Comparison of ENCODE assay signal across 8 mouse cellular contexts in the genomic region with DNA sequence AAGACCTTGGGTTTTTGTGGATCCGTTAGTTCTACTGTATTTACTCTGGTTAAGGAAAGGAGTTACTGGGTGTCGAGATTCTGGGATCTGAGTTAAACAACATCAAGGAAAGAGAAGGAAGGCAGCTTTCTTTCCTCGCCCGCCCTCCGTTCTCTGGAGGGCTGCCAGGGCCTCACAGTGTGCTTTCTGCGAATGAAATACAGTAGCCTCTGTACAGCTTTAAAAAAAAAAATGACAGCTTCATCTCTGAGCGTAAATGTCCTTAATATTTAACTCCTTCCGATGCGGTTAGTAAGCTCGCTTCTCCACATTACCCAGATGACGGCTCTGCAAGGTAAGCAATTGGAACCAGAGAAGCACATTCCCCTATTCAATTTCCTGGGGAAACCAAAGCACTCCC. TPM values are rescaled to one million over a fixed set of nuclear protein-coding genes. Genes with fewer than 3 reads are reported as not detected.
DNase-seq lines count a peak whose midpoint lies in the region; ATAC-seq and TF ChIP-seq lines count a peak whose summit lies in the region.

No protein-coding gene starts in this region.

- no peak overlapping the region for H3K9ac ChIP-seq in lung, embryonic 16.5 days (ENCODE audit: low read length)
- H3K9ac ChIP-seq in midbrain, postnatal 0 days (replicated peaks; ENCODE audit: low read length, poor library complexity, severe bottlenecking) = no peak overlapping the region

- peak overlapping the region; percentile 8 for H3K4me2 ChIP-seq in lung, embryonic 16.5 days (ENCODE audit: low read depth, low read length)
- peak overlapping the region; percentile 25 for H3K4me2 ChIP-seq in midbrain, postnatal 0 days (ENCODE audit: low read depth, low read length, poor library complexity, severe bottlenecking)

- TF ChIP-seq POLR2A in cerebellum, adult 2 months (IDR thresholded peaks at IDR 0.05; ENCODE audit: borderline replicate concordance, insufficient read depth, low read length) = no peak

- WGBS in cerebellum, adult 2 months = 27% methylated on average over 11 of the region's 11 CpGs
- 28% methylated on average over 11 of the region's 11 CpGs for WGBS in lung, embryonic 16.5 days
- WGBS in midbrain, postnatal 0 days = 27% methylated on average over 11 of the region's 11 CpGs

- H3K27ac ChIP-seq in cerebellum, adult 2 months (ENCODE audit: insufficient read depth, low read length) = no peak overlapping the region
- no peak overlapping the region for H3K27ac ChIP-seq in lung, embryonic 16.5 days (ENCODE audit: low read length)
- H3K27ac ChIP-seq in midbrain, postnatal 0 days (ENCODE audit: low read depth, low read length) = peak overlapping the region; percentile 39; the same call in 1 of the 2 replicates

- TF ChIP-seq CTCF in cerebellum, adult 2 months (IDR thresholded peaks at IDR 0.05; ENCODE audit: borderline replicate concordance, insufficient read depth, low read depth, low read length) = no peak
- no peak for TF ChIP-seq CTCF in midbrain, postnatal 0 days (IDR thresholded peaks at IDR 0.05)

- no peaks in the 10 kb centered on the region for H3K9me3 ChIP-seq in lung, embryonic 16.5 days (ENCODE audit: control insufficient read depth, low read length)
- H3K9me3 ChIP-seq in midbrain, postnatal 0 days (ENCODE audit: low read length) = no peaks in the 10 kb centered on the region

- peak; percentile 52 to 56 for DNase-seq in cerebellum, adult 2 months
- no peak for DNase-seq in cerebellum, adult 8-10 months
- no peak for DNase-seq in lung, postnatal 14 days
- DNase-seq in kidney, adult 8-10 months = peak; percentile 69 to 76
- DNase-seq in midbrain, postnatal 0 days (ENCODE audit: low spot score) = peak; percentile 30
- DNase-seq in spleen, adult 12 weeks (ENCODE audit: low spot score) = no peak
- DNase-seq in urinary bladder, adult 2 months (ENCODE audit: low spot score) = no peak

- no peak for ATAC-seq in lung, embryonic 16.5 days (ENCODE audit: low read depth)
- ATAC-seq in midbrain, postnatal 0 days (ENCODE audit: low FRiP score) = no peak

- no peak overlapping the region for H3K4me3 ChIP-seq in cerebellum, adult 2 months (replicated peaks; ENCODE audit: insufficient read depth, low read depth, low read length)
- H3K4me3 ChIP-seq in lung, embryonic 16.5 days (ENCODE audit: low read length) = no peak overlapping the region
- H3K4me3 ChIP-seq in midbrain, postnatal 0 days (ENCODE audit: low read depth, low read length) = no peak overlapping the region

- H3K27me3 ChIP-seq in cerebellum, adult 2 months (ENCODE audit: control insufficient read depth, insufficient read depth, low read length) = no peaks in the 10 kb centered on the region
- no peaks in the 10 kb centered on the region for H3K27me3 ChIP-seq in lung, embryonic 16.5 days (ENCODE audit: control insufficient read depth, insufficient read depth, low read depth, low read length)
- no peaks in the 10 kb centered on the region for H3K27me3 ChIP-seq in midbrain, postnatal 0 days (ENCODE audit: insufficient read depth, low read length)

- H3K4me1 ChIP-seq in cerebellum, adult 2 months (ENCODE audit: control insufficient read depth, insufficient read depth, low read length) = peaks cover 49% of the 10 kb centered on the region
- H3K4me1 ChIP-seq in lung, embryonic 16.5 days (replicated peaks; ENCODE audit: control insufficient read depth, insufficient read depth, low read length) = peaks cover 14% of the 10 kb centered on the region
- peaks cover 5% of the 10 kb centered on the region; the same call in 1 of the 2 replicates for H3K4me1 ChIP-seq in midbrain, postnatal 0 days (ENCODE audit: insufficient read depth, low read length)

- H3K36me3 ChIP-seq in lung, embryonic 16.5 days (ENCODE audit: control insufficient read depth, insufficient read depth, low read length) = no peaks in the 10 kb centered on the region
- no peaks in the 10 kb centered on the region for H3K36me3 ChIP-seq in midbrain, postnatal 0 days (ENCODE audit: insufficient read depth, low read length)

RNA-seq across cellular contexts. Expression of gene Zbtb40, which starts 4.8 kb away (rescaled TPM):
- 10.2 and 12.6 TPM in 2 replicates for polyA plus RNA-seq in cerebellum, adult 2 months (2012; rRNA removed)
- 4.3 and 4.4 TPM in 2 replicates for polyA plus RNA-seq in lung, embryonic 16.5 days (2015; fragmentation: Nextera tagmentation; extraction: Ambion mirVana)
- 7.5 and 8.4 TPM in 2 replicates for total RNA-seq in midbrain, postnatal 0 days (2014; rRNA removed)
- polyA plus RNA-seq in midbrain, postnatal 0 days (2015; fragmentation: Nextera tagmentation; extraction: Ambion mirVana) = 0.99 and 1.2 TPM in 2 replicates
- polyA plus RNA-seq in urinary bladder, adult 2 months (2012; rRNA removed) = 3.8 and 4.8 TPM in 2 replicates

Comparison
In these comparisons a context has a peak if more than half of its experiments do, and no peak if none do; other contexts are left out.
1. DNase-seq: peak in cerebellum, adult 2 months (2 of 2), kidney, adult 8-10 months (2 of 2) and midbrain, postnatal 0 days (single experiment); none in cerebellum, adult 8-10 months (single experiment), lung, postnatal 14 days (single experiment), spleen, adult 12 weeks (single experiment) and urinary bladder, adult 2 months (single experiment).